Comparison of ENCODE assay signal across 32 mouse cellular contexts in genomic region chr10:72410305-72410704, GRCm38 (mm10).
A peak's percentile ranks its signal among the peaks of the same experiment; 100 is the strongest.
DNase-seq lines count a peak whose midpoint lies in the region; ATAC-seq and TF ChIP-seq lines count a peak whose summit lies in the region.
"Had no signal": no experiment of that assay in that cellular context is flagged by ENCODE, and none has a peak within 500 bp of the region (broad histone marks: within the 10 kb centered on the region; RNA-seq: fewer than 3 reads in every experiment).

No protein-coding gene starts in this region.

- no peak for TF ChIP-seq POLR2A in brain, embryonic 14.5 days (IDR thresholded peaks at IDR 0.05; ENCODE audit: borderline replicate concordance, extremely low read depth, insufficient read depth, insufficient read length, poor library complexity, severe bottlenecking)

- H3K4me2 ChIP-seq in forebrain, embryonic 14.5 days (ENCODE audit: low read length): no peak overlapping the region
- no peak overlapping the region for H3K4me2 ChIP-seq in kidney, embryonic 15.5 days
- H3K4me2 ChIP-seq: embryonic facial prominence, embryonic 13.5 days; heart, embryonic 13.5 days; hindbrain, embryonic 15.5 days; midbrain, embryonic 13.5 days; neural tube, embryonic 13.5 days had no signal

- H3K36me3 ChIP-seq in forebrain, embryonic 14.5 days (ENCODE audit: control insufficient read depth, insufficient read depth, low read length): no peaks in the 10 kb centered on the region
- H3K36me3 ChIP-seq in forebrain, embryonic 10.5 days (replicated peaks): no peaks in the 10 kb centered on the region
- no peaks in the 10 kb centered on the region for H3K36me3 ChIP-seq in kidney, embryonic 15.5 days
- H3K36me3 ChIP-seq: embryonic facial prominence, embryonic 13.5 days; G1E; heart, embryonic 13.5 days; hindbrain, embryonic 15.5 days; midbrain, embryonic 13.5 days; neural tube, embryonic 13.5 days had no signal

- TF ChIP-seq CTCF in brain, embryonic 14.5 days (IDR thresholded peaks at IDR 0.05; ENCODE audit: borderline replicate concordance, extremely low read depth, insufficient read depth, insufficient read length): no peak

- H3K9me3 ChIP-seq in forebrain, embryonic 14.5 days (replicated peaks; ENCODE audit: control insufficient read depth, low read length): no peaks in the 10 kb centered on the region
- H3K9me3 ChIP-seq in forebrain, embryonic 10.5 days: no peaks in the 10 kb centered on the region
- no peaks in the 10 kb centered on the region for H3K9me3 ChIP-seq in kidney, embryonic 15.5 days (replicated peaks)
- H3K9me3 ChIP-seq: embryonic facial prominence, embryonic 13.5 days; heart, embryonic 13.5 days; hindbrain, embryonic 15.5 days; midbrain, embryonic 13.5 days; neural tube, embryonic 13.5 days had no signal

- ATAC-seq in forebrain, embryonic 14.5 days: no peak
- ATAC-seq in kidney, embryonic 15.5 days (replicated peaks; ENCODE audit: low FRiP score): peak; percentile 80
- ATAC-seq: inflammation-experienced regulatory T-cells, adult 6 months; midbrain, embryonic 13.5 days; Patski had no signal

- no peak overlapping the region for H3K27ac ChIP-seq in forebrain, embryonic 14.5 days (ENCODE audit: low read depth, low read length)
- H3K27ac ChIP-seq in forebrain, embryonic 10.5 days: no peak overlapping the region
- H3K27ac ChIP-seq in kidney, embryonic 15.5 days: no peak overlapping the region
- H3K27ac ChIP-seq: embryonic facial prominence, embryonic 13.5 days; heart, embryonic 13.5 days; hindbrain, embryonic 15.5 days; liver, embryonic 14.5 days; macrophage; midbrain, embryonic 13.5 days; neural tube, embryonic 13.5 days had no signal

- H3K27me3 ChIP-seq in forebrain, embryonic 14.5 days (replicated peaks; ENCODE audit: control insufficient read depth, insufficient read depth, low read length): no peaks in the 10 kb centered on the region
- no peaks in the 10 kb centered on the region for H3K27me3 ChIP-seq in forebrain, embryonic 10.5 days (ENCODE audit: poor library complexity, severe bottlenecking)
- no peaks in the 10 kb centered on the region for H3K27me3 ChIP-seq in kidney, embryonic 15.5 days
- H3K27me3 ChIP-seq: embryonic facial prominence, embryonic 13.5 days; heart, embryonic 13.5 days; hindbrain, embryonic 15.5 days; midbrain, embryonic 13.5 days; neural tube, embryonic 13.5 days; Patski had no signal

- WGBS in forebrain, embryonic 14.5 days: 51% methylated on average over 3 of the region's 3 CpGs
- 75% methylated on average over 3 of the region's 3 CpGs for WGBS in forebrain, embryonic 10.5 days
- 35% methylated on average over 3 of the region's 3 CpGs for WGBS in kidney, embryonic 15.5 days

- H3K9ac ChIP-seq in forebrain, embryonic 14.5 days (ENCODE audit: low read length): no peak overlapping the region
- no peak overlapping the region for H3K9ac ChIP-seq in kidney, embryonic 15.5 days
- H3K9ac ChIP-seq: embryonic facial prominence, embryonic 13.5 days; heart, embryonic 13.5 days; hindbrain, embryonic 15.5 days; liver, embryonic 14.5 days; midbrain, embryonic 13.5 days; neural tube, embryonic 13.5 days had no signal

- DNase-seq in forebrain, embryonic 14.5 days (ENCODE audit: low spot score): peak; percentile 19
- DNase-seq in forebrain, embryonic 10.5 days (ENCODE audit: extremely low spot score, low spot score): no peak
- no peak for DNase-seq in kidney, adult 18-20 months
- DNase-seq in layer of hippocampus, adult 9-11 months: peak; percentile 21
- DNase-seq in layer of hippocampus, adult 9-10 months (ENCODE audit: low spot score): no peak
- peak; percentile 53 for DNase-seq in brain, embryonic 14.5 days (ENCODE audit: low read depth)
- DNase-seq in urinary bladder, postnatal 4 days (ENCODE audit: low spot score in 2 of 2): no peak
- DNase-seq: adrenal gland, postnatal 14 days; cerebellum, adult 18-20 months; cerebellum, postnatal 10 days; gastrocnemius, postnatal 10 days; heart, postnatal 10 days; kidney, adult 11 months; kidney, postnatal 36 days; layer of hippocampus, postnatal 36 days; liver; lung, adult 2 months; lung, postnatal 10 days; spleen, adult 18-20 months; thymus, adult 18-20 months; thymus, postnatal 25 days had no signal

- H3K4me1 ChIP-seq in forebrain, embryonic 14.5 days (ENCODE audit: control insufficient read depth, insufficient read depth, low read length): no peaks in the 10 kb centered on the region
- H3K4me1 ChIP-seq in forebrain, embryonic 10.5 days: no peaks in the 10 kb centered on the region
- no peaks in the 10 kb centered on the region for H3K4me1 ChIP-seq in kidney, embryonic 15.5 days
- H3K4me1 ChIP-seq: embryonic facial prominence, embryonic 13.5 days; heart, embryonic 13.5 days; hindbrain, embryonic 15.5 days; midbrain, embryonic 13.5 days; neural tube, embryonic 13.5 days had no signal

- H3K4me3 ChIP-seq in forebrain, embryonic 14.5 days (ENCODE audit: low read depth, low read length): no peak overlapping the region
- no peak overlapping the region for H3K4me3 ChIP-seq in forebrain, embryonic 10.5 days
- H3K4me3 ChIP-seq in kidney, embryonic 15.5 days (replicated peaks): no peak overlapping the region
- H3K4me3 ChIP-seq: embryonic facial prominence, embryonic 13.5 days; heart, embryonic 13.5 days; hindbrain, embryonic 15.5 days; midbrain, embryonic 13.5 days; neural tube, embryonic 13.5 days had no signal

Comparison
In these comparisons a context has a peak if more than half of its experiments do, and no peak if none do; other contexts are left out.
1. DNase-seq: peak in forebrain, embryonic 14.5 days (single experiment), layer of hippocampus, adult 9-11 months (single experiment) and brain, embryonic 14.5 days (single experiment); none in forebrain, embryonic 10.5 days (single experiment), kidney, adult 18-20 months (single experiment), layer of hippocampus, adult 9-10 months (single experiment) and urinary bladder, postnatal 4 days (0 of 2).